Mouse (Mus musculus) spleen, adult 2 months (tissue): ENCODE data around the gene Pvalb.

Experiments used
- CTCF ChIP-seq: fragments of 200-500 bp; IDR thresholded peaks from 2 replicates; pipeline ENCODE4 v1.5.1; 2011; ENCODE audit warnings: mild to moderate bottlenecking, inconsistent platforms; ENCODE audit not compliant: insufficient read depth, insufficient read length, insufficient replicate concordance; ENCODE audit errors: extremely low read depth
- POLR2A ChIP-seq: fragments of 200-500 bp; IDR thresholded peaks from 2 replicates; pipeline ENCODE4 v1.6.1; 2011; ENCODE audit warnings: low read depth, low read length, inconsistent platforms

- TF ChIP-seq POLR2A (no peak), CTCF (no peak)
Observed at GRCm38 (mm10) chr15:78161946-78162345, 44.3 kb downstream of the Pvalb start.
